8 mouse cellular contexts compared by ENCODE assay signal in genomic region chr2:105612051-105612664, GRCm38 (mm10). TPM values are rescaled to one million over a fixed set of nuclear protein-coding genes. Genes with fewer than 3 reads are reported as not detected.
A peak's percentile ranks its signal among the peaks of the same experiment; 100 is the strongest.
DNase-seq lines count a peak whose midpoint lies in the region; ATAC-seq lines count a peak whose summit lies in the region.
"Had no signal": no experiment of that assay in that cellular context is flagged by ENCODE, and none has a peak within 500 bp of the region (broad histone marks: within the 10 kb centered on the region; RNA-seq: fewer than 3 reads in every experiment).

No protein-coding gene starts in this region.

- no peak overlapping the region for H3K27ac ChIP-seq in embryonic facial prominence, embryonic 13.5 days
- no peak overlapping the region for H3K27ac ChIP-seq in hindbrain, embryonic 15.5 days (replicated peaks)
- no peak overlapping the region; the same call in 1 of the 2 replicates for H3K27ac ChIP-seq in neural tube, embryonic 14.5 days (ENCODE audit: low read depth, low read length)

- peak; percentile 28 for DNase-seq in left cerebral cortex, postnatal 4 days
- DNase-seq in left cerebral cortex, postnatal 14 days (ENCODE audit: low spot score in 2 of 2), result no peak
- no peak for DNase-seq in thymus, postnatal 36 days
- DNase-seq in spleen, adult 18-20 months, result no peak

- intact Hi-C loops in left cerebral cortex, postnatal 4 days (cut with DNase I), result no loop called here
- intact Hi-C loops in left cerebral cortex, postnatal 14 days (cut with DNase I), result no loop called here

- no peaks in the 10 kb centered on the region for H3K9me3 ChIP-seq in embryonic facial prominence, embryonic 13.5 days
- no peaks in the 10 kb centered on the region for H3K9me3 ChIP-seq in hindbrain, embryonic 15.5 days
- no peaks in the 10 kb centered on the region for H3K9me3 ChIP-seq in neural tube, embryonic 14.5 days (ENCODE audit: control insufficient read depth, low read length)

- 6% methylated on average over 21 of the region's 21 CpGs for WGBS in embryonic facial prominence, embryonic 13.5 days
- WGBS in hindbrain, embryonic 15.5 days, result 5% methylated on average over 21 of the region's 21 CpGs
- 1% methylated on average over 21 of the region's 21 CpGs for WGBS in neural tube, embryonic 14.5 days

- ATAC-seq in embryonic facial prominence, embryonic 13.5 days (ENCODE audit: insufficient number of reproducible peaks, insufficient read depth, low FRiP score, low TSS enrichment, low read depth), result peak; percentile 64; the same call in 1 of the 2 replicates
- peak; percentile 81 for ATAC-seq in hindbrain, embryonic 15.5 days (ENCODE audit: low FRiP score, low read depth)
- ATAC-seq in neural tube, embryonic 14.5 days (ENCODE audit: low read depth), result peak; percentile 86

- peak overlapping the region; percentile 23 for H3K4me2 ChIP-seq in embryonic facial prominence, embryonic 13.5 days
- peak overlapping the region; percentile 37 for H3K4me2 ChIP-seq in hindbrain, embryonic 15.5 days
- peak overlapping the region; percentile 36 for H3K4me2 ChIP-seq in neural tube, embryonic 14.5 days (ENCODE audit: low read depth, low read length)

- peaks cover 8% of the 10 kb centered on the region for H3K4me1 ChIP-seq in embryonic facial prominence, embryonic 13.5 days
- H3K4me1 ChIP-seq in hindbrain, embryonic 15.5 days (replicated peaks), result peaks cover 21% of the 10 kb centered on the region
- peaks cover 10% of the 10 kb centered on the region; the same call in 1 of the 2 replicates for H3K4me1 ChIP-seq in neural tube, embryonic 14.5 days (ENCODE audit: control insufficient read depth, insufficient read depth, low read length)

- peaks cover 42% of the 10 kb centered on the region for H3K27me3 ChIP-seq in embryonic facial prominence, embryonic 13.5 days
- H3K27me3 ChIP-seq in hindbrain, embryonic 15.5 days, result peaks cover 21% of the 10 kb centered on the region; the same call in 1 of the 2 replicates
- H3K27me3 ChIP-seq in neural tube, embryonic 14.5 days (ENCODE audit: control insufficient read depth, insufficient read depth, low read length), result 0 out of 2 replicates have a peak, but pooled peaks cover 4% of the 10 kb centered on the region

- no peak overlapping the region for H3K9ac ChIP-seq in embryonic facial prominence, embryonic 13.5 days
- no peak overlapping the region for H3K9ac ChIP-seq in hindbrain, embryonic 15.5 days
- no peak overlapping the region for H3K9ac ChIP-seq in neural tube, embryonic 14.5 days (replicated peaks; ENCODE audit: low read depth, low read length)

- H3K36me3 ChIP-seq in embryonic facial prominence, embryonic 13.5 days, result no peaks in the 10 kb centered on the region
- H3K36me3 ChIP-seq in hindbrain, embryonic 15.5 days, result no peaks in the 10 kb centered on the region
- no peaks in the 10 kb centered on the region for H3K36me3 ChIP-seq in neural tube, embryonic 14.5 days (ENCODE audit: control insufficient read depth, insufficient read depth, low read length)

- no peak overlapping the region for H3K4me3 ChIP-seq in embryonic facial prominence, embryonic 13.5 days
- H3K4me3 ChIP-seq in hindbrain, embryonic 15.5 days, result no peak overlapping the region
- H3K4me3 ChIP-seq in neural tube, embryonic 14.5 days (ENCODE audit: low read depth, low read length), result no peak overlapping the region
- H3K4me3 ChIP-seq: myocyte had no signal

RNA-seq across cellular contexts. Expression of gene Pax6, which starts 56.5 kb away (rescaled TPM):
- 10 to 100 TPM; 11.5 to 13.9 TPM for total RNA-seq in left cerebral cortex, postnatal 4 days (2021)
- total RNA-seq in left cerebral cortex, postnatal 14 days (2021), result 1 to 10 TPM; 5.2 to 8.1 TPM
- polyA plus RNA-seq in embryonic facial prominence, embryonic 13.5 days (2015; fragmentation: Nextera tagmentation; extraction: Ambion mirVana), result 1.6 and 3.2 TPM in 2 replicates
- 32.6 and 42.3 TPM in 2 replicates for polyA plus RNA-seq in hindbrain, embryonic 15.5 days (2015; fragmentation: Nextera tagmentation; extraction: Ambion mirVana)
- 13.3 and 13.5 TPM in 2 replicates for polyA plus RNA-seq in neural tube, embryonic 14.5 days (2014; fragmentation: Nextera tagmentation; extraction: Ambion mirVana)
